Mouse (Mus musculus) cerebellum, adult (tissue): ENCODE measurements around the gene Fam184b.

Experiments
- ATAC-seq: cut with Nextera tagmentation; 2 replicates; pipeline ENCODE4 v1.9.2; 2017; ENCODE audit warnings: mild to moderate bottlenecking, moderate library complexity, mixed read lengths; ENCODE audit not compliant: insufficient number of reproducible peaks, low FRiP score, low TSS enrichment

Fam184b gene

GRCm38 (mm10) chr5:45519960-45520808, 119.2 kb downstream of the Fam184b start, which contains the start of gene Med28:
Med28 (plus strand) TSS chr5:45520229.
- ATAC-seq, result peak; percentile 88

GRCm38 (mm10) chr5:45515151-45515743, 124.2 kb downstream of the Fam184b start:
- no peak for ATAC-seq

GRCm38 (mm10) chr5:45514599-45514998, 124.8 kb downstream of the Fam184b start:
- no peak for ATAC-seq

- no peak for ATAC-seq
These were observed 125.9 kb downstream of the Fam184b start for GRCm38 (mm10) chr5:45513511-45513910.

- no peak for ATAC-seq
These were observed 126.5 kb downstream of the Fam184b start for GRCm38 (mm10) chr5:45512908-45513307.

GRCm38 (mm10) chr5:45510071-45510470, 129.3 kb downstream of the Fam184b start:
- no peak for ATAC-seq

GRCm38 (mm10) chr5:45497564-45497963, 141.8 kb downstream of the Fam184b start:
- ATAC-seq, result no peak

- no peak for ATAC-seq
These were observed 142.4 kb downstream of the Fam184b start for GRCm38 (mm10) chr5:45496930-45497550.

- no peak for ATAC-seq
These were observed 142.9 kb downstream of the Fam184b start for GRCm38 (mm10) chr5:45496479-45496878.

- no peak for ATAC-seq
These were observed 143.4 kb downstream of the Fam184b start for GRCm38 (mm10) chr5:45496042-45496441.

GRCm38 (mm10) chr5:45495429-45495975, 143.9 kb downstream of the Fam184b start:
- ATAC-seq, result no peak

GRCm38 (mm10) chr5:45494093-45494755, 145.2 kb downstream of the Fam184b start:
- no peak for ATAC-seq

- peak; percentile 92 for ATAC-seq
These were observed 146.0 kb downstream of the Fam184b start, which contains the start of gene Lap3 for GRCm38 (mm10) chr5:45493191-45494092. Lap3 (plus strand) TSS chr5:45493374.

GRCm38 (mm10) chr5:45491776-45492175, 147.6 kb downstream of the Fam184b start:
- no peak for ATAC-seq

GRCm38 (mm10) chr5:45483654-45484053, 155.8 kb downstream of the Fam184b start:
- no peak for ATAC-seq

- no peak for ATAC-seq
These were observed 156.8 kb downstream of the Fam184b start for GRCm38 (mm10) chr5:45482607-45483006.

GRCm38 (mm10) chr5:45481125-45481524, 158.3 kb downstream of the Fam184b start:
- no peak for ATAC-seq

GRCm38 (mm10) chr5:45480066-45480465, 159.3 kb downstream of the Fam184b start:
- no peak for ATAC-seq
